ENCODE assay signal across 8 mouse cellular contexts in genomic region chr10:126809587-126809986, GRCm38 (mm10).
DNase-seq lines count a peak whose midpoint lies in the region; ATAC-seq lines count a peak whose summit lies in the region.

No protein-coding gene starts in this region.

- 56% methylated on average over 17 of the region's 17 CpGs for WGBS in embryonic facial prominence, embryonic 13.5 days
- 49% methylated on average over 17 of the region's 17 CpGs for WGBS in intestine, embryonic 14.5 days
- WGBS in liver, embryonic 13.5 days (ENCODE audit: insufficient replicate concordance): 42% methylated on average over 17 of the region's 17 CpGs

- no peaks in the 10 kb centered on the region for H3K9me3 ChIP-seq in embryonic facial prominence, embryonic 13.5 days
- no peaks in the 10 kb centered on the region for H3K9me3 ChIP-seq in intestine, embryonic 14.5 days (ENCODE audit: control insufficient read depth, low read length)
- no peaks in the 10 kb centered on the region for H3K9me3 ChIP-seq in liver, embryonic 13.5 days (replicated peaks)

- intact Hi-C loops in heart, postnatal 36 days (cut with DNase I): no loop called here

- H3K9ac ChIP-seq in embryonic facial prominence, embryonic 13.5 days: no peak overlapping the region
- no peak overlapping the region for H3K9ac ChIP-seq in intestine, embryonic 14.5 days (ENCODE audit: low read length)
- H3K9ac ChIP-seq in liver, embryonic 13.5 days: no peak overlapping the region

- H3K36me3 ChIP-seq in embryonic facial prominence, embryonic 13.5 days: no peaks in the 10 kb centered on the region
- H3K36me3 ChIP-seq in intestine, embryonic 14.5 days (ENCODE audit: control insufficient read depth, insufficient read depth, low read length): no peaks in the 10 kb centered on the region
- no peaks in the 10 kb centered on the region for H3K36me3 ChIP-seq in liver, embryonic 13.5 days

- no peak overlapping the region for H3K27ac ChIP-seq in embryonic facial prominence, embryonic 13.5 days
- no peak overlapping the region for H3K27ac ChIP-seq in intestine, embryonic 14.5 days (ENCODE audit: low read depth)
- H3K27ac ChIP-seq in liver, embryonic 13.5 days: no peak overlapping the region

- 0 out of 2 replicates have a peak, but pooled peaks cover 13% of the 10 kb centered on the region for H3K4me1 ChIP-seq in embryonic facial prominence, embryonic 13.5 days
- no peaks in the 10 kb centered on the region for H3K4me1 ChIP-seq in intestine, embryonic 14.5 days (replicated peaks; ENCODE audit: control insufficient read depth, insufficient read depth, low read length)
- no peaks in the 10 kb centered on the region; the same call in 1 of the 2 replicates for H3K4me1 ChIP-seq in liver, embryonic 13.5 days (replicated peaks)

- H3K27me3 ChIP-seq in embryonic facial prominence, embryonic 13.5 days: no peaks in the 10 kb centered on the region
- H3K27me3 ChIP-seq in intestine, embryonic 14.5 days (replicated peaks; ENCODE audit: control insufficient read depth, insufficient read depth, low read length): no peaks in the 10 kb centered on the region
- no peaks in the 10 kb centered on the region for H3K27me3 ChIP-seq in liver, embryonic 13.5 days

- H3K4me3 ChIP-seq in embryonic facial prominence, embryonic 13.5 days: peak overlapping the region; percentile 33
- peak overlapping the region; percentile 20 for H3K4me3 ChIP-seq in intestine, embryonic 14.5 days (ENCODE audit: low read depth, low read length)
- H3K4me3 ChIP-seq in liver, embryonic 13.5 days (replicated peaks): peak overlapping the region; percentile 21

- ATAC-seq in embryonic facial prominence, embryonic 13.5 days (ENCODE audit: insufficient number of reproducible peaks, insufficient read depth, low FRiP score, low TSS enrichment, low read depth): no peak
- no peak for ATAC-seq in intestine, embryonic 14.5 days (replicated peaks; ENCODE audit: low FRiP score, low TSS enrichment, low read depth)
- ATAC-seq in liver, embryonic 13.5 days (ENCODE audit: low read depth): no peak

- DNase-seq in heart, adult 11 months: peak; percentile 82
- no peak for DNase-seq in heart, postnatal 36 days
- peak; percentile 59 for DNase-seq in MEL-GATA-1-ER (ENCODE audit: extremely low read depth, low read depth)
- peak; percentile 60 for DNase-seq in intestine, embryonic 14.5 days (ENCODE audit: low spot score)
- DNase-seq in liver, embryonic 13.5 days: no peak
- peak; percentile 30 for DNase-seq in retina, postnatal 7 days (ENCODE audit: low read depth, low spot score)
- no peak for DNase-seq in spleen, adult 12 weeks (ENCODE audit: low spot score)

- peak overlapping the region; percentile 55 for H3K4me2 ChIP-seq in embryonic facial prominence, embryonic 13.5 days
- H3K4me2 ChIP-seq in intestine, embryonic 14.5 days (ENCODE audit: low read length): peak overlapping the region; percentile 46
- H3K4me2 ChIP-seq in liver, embryonic 13.5 days: peak overlapping the region; percentile 45

Comparison
In these comparisons a context has a peak if more than half of its experiments do, and no peak if none do; other contexts are left out.
1. DNase-seq: peak in heart, adult 11 months (single experiment), MEL-GATA-1-ER (single experiment), intestine, embryonic 14.5 days (single experiment) and retina, postnatal 7 days (single experiment); none in heart, postnatal 36 days (0 of 2), liver, embryonic 13.5 days (single experiment) and spleen, adult 12 weeks (single experiment).
2. Peak in every context shown above with its lines, with median percentiles within 50 percentile points of each other: H3K4me2 ChIP-seq and H3K4me3 ChIP-seq.